24 mouse cellular contexts compared by ENCODE assay signal in genomic region chr16:88463235-88463634, GRCm38 (mm10). TPM values are rescaled to one million over a fixed set of nuclear protein-coding genes. Genes with fewer than 3 reads are reported as not detected.
"Had no signal": no experiment of that assay in that cellular context is flagged by ENCODE, and none has a peak within 500 bp of the region (broad histone marks: within the 10 kb centered on the region; RNA-seq: fewer than 3 reads in every experiment).

No protein-coding gene starts in this region.

- H3K9me3 ChIP-seq: midbrain, embryonic 10.5 days; midbrain, embryonic 12.5 days; neural tube, embryonic 13.5 days; neural tube, embryonic 15.5 days; stomach, embryonic 15.5 days had no signal

- H3K9ac ChIP-seq: lung, embryonic 14.5 days; midbrain, embryonic 12.5 days; neural tube, embryonic 13.5 days; neural tube, embryonic 15.5 days; stomach, embryonic 15.5 days had no signal

- H3K4me1 ChIP-seq: midbrain, embryonic 10.5 days; midbrain, embryonic 12.5 days; neural tube, embryonic 13.5 days; neural tube, embryonic 15.5 days; stomach, embryonic 15.5 days had no signal

- DNase-seq: lung, adult 18-20 months; lung, embryonic 14.5 days; lung, postnatal 10 days; lung, postnatal 4 days; midbrain, embryonic 14.5 days; right cerebral cortex, postnatal 14 days; thymus, adult 2 months; thymus, postnatal 25 days; thymus, postnatal 4 days had no signal

- ATAC-seq: midbrain, embryonic 16.5 days had no signal

- H3K4me2 ChIP-seq: lung, embryonic 14.5 days; midbrain, embryonic 12.5 days; neural tube, embryonic 13.5 days; neural tube, embryonic 15.5 days; stomach, embryonic 15.5 days had no signal

- H3K4me3 ChIP-seq: midbrain, embryonic 10.5 days; midbrain, embryonic 12.5 days; myocyte; neural tube, embryonic 13.5 days; neural tube, embryonic 15.5 days; stomach, embryonic 15.5 days had no signal

- H3K36me3 ChIP-seq: midbrain, embryonic 10.5 days; midbrain, embryonic 12.5 days; neural tube, embryonic 13.5 days; neural tube, embryonic 15.5 days; stomach, embryonic 15.5 days had no signal

- H3K27me3 ChIP-seq: midbrain, embryonic 12.5 days; neural tube, embryonic 13.5 days; neural tube, embryonic 15.5 days; stomach, embryonic 15.5 days had no signal

- H3K27ac ChIP-seq: midbrain, embryonic 10.5 days; midbrain, embryonic 12.5 days; neural tube, embryonic 13.5 days; neural tube, embryonic 15.5 days; stomach, embryonic 15.5 days had no signal

RNA-seq across cellular contexts. Expression of gene Cldn17, which starts 43.5 kb away (rescaled TPM):
- total RNA-seq: megakaryocyte, adult 5-6 weeks; megakaryocyte-erythroid progenitor cell, adult 5-6 weeks had no signal
- polyA plus RNA-seq: liver, embryonic 16.5 days; lung, embryonic 14.5 days; lung, embryonic 16.5 days; midbrain, embryonic 10.5 days; midbrain, embryonic 12.5 days; midbrain, embryonic 14.5 days; midbrain, embryonic 16.5 days; myocyte; neural tube, embryonic 11.5 days; neural tube, embryonic 13.5 days; neural tube, embryonic 15.5 days; spleen, adult 2 months; testis, adult 2 months; thymus, adult 2 months; urinary bladder, adult 2 months had no signal
